8 mouse cellular contexts compared by ENCODE assay signal in the genomic region with DNA sequence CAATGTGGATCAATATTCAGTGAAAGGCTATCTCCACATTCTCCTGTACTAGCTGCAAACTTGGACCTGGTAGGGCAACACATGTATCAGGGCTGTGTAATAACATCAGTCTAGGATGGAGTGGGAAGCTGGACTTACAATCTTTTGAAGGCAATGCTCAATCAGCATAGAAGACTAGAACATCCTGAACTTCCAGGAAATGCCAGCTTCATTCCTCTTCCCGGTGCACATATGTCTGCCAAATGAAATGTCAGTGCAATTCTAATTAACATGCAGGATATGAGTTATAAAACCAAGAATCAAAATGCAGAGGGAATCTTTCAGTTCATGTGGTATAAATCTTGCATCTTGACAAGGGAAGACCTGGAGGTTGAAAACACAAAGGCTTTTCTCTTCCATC.
"Had no signal": no experiment of that assay in that cellular context is flagged by ENCODE, and none has a peak within 500 bp of the region (broad histone marks: within the 10 kb centered on the region; RNA-seq: fewer than 3 reads in every experiment).

No protein-coding gene starts in this region.

- DNase-seq: kidney, adult 2 months; kidney, postnatal 25 days; lung, embryonic 14.5 days; lung, postnatal 10 days; lung, postnatal 4 days; midbrain, embryonic 14.5 days; right cerebral cortex, postnatal 4 days; thymus, postnatal 4 days had no signal
